Mouse (Mus musculus) midbrain, embryonic 13.5 days (tissue): ENCODE results near the gene Rad51b. TPM values are rescaled to one million over a fixed set of nuclear protein-coding genes. Genes with fewer than 3 reads are reported as not detected.
A peak's percentile ranks its signal among the peaks of the same experiment; 100 is the strongest.

Source experiments
- ATAC-seq: fragments of 200-750 bp; cut with Nextera tagmentation; 2 replicates; pipeline ENCODE4 v1.8.0; 2017; ENCODE audit warnings: mild to moderate bottlenecking, moderate TSS enrichment, moderate library complexity
- H3K27ac ChIP-seq: fragments of 300-500 bp; sonication (generic); 2 replicates; pipeline ENCODE4 v1.5.1; 2015; ENCODE audit warnings: inconsistent platforms, mild to moderate bottlenecking, moderate library complexity
- H3K27me3 ChIP-seq: fragments of 300-500 bp; sonication (generic); 2 replicates; pipeline ENCODE4 v1.6.1; 2015; ENCODE audit warnings: mild to moderate bottlenecking, inconsistent platforms
- H3K36me3 ChIP-seq: fragments of 300-500 bp; sonication (generic); 2 replicates; pipeline ENCODE4 v1.6.1; 2015; ENCODE audit warnings: mild to moderate bottlenecking, inconsistent platforms
- H3K4me1 ChIP-seq: fragments of 300-500 bp; sonication (generic); replicated peaks from 2 replicates; pipeline ENCODE4 v1.6.1; 2015; ENCODE audit warnings: inconsistent platforms
- H3K4me2 ChIP-seq: fragments of 300-500 bp; sonication (generic); replicated peaks from 2 replicates; pipeline ENCODE4 v1.6.1; 2015; ENCODE audit warnings: moderate library complexity, mild to moderate bottlenecking, inconsistent platforms
- H3K4me3 ChIP-seq: fragments of 300-500 bp; sonication (generic); replicated peaks from 2 replicates; pipeline ENCODE4 v1.5.1; 2015; ENCODE audit warnings: mild to moderate bottlenecking, inconsistent platforms
- H3K9ac ChIP-seq: fragments of 300-500 bp; sonication (generic); replicated peaks from 2 replicates; pipeline ENCODE4 v1.6.1; 2015; ENCODE audit warnings: mild to moderate bottlenecking, inconsistent platforms
- H3K9me3 ChIP-seq: fragments of 300-500 bp; sonication (generic); 2 replicates; pipeline ENCODE4 v1.6.1; 2016; ENCODE audit warnings: mild to moderate bottlenecking, inconsistent platforms
- WGBS: fragments of 180-500 bp; shearing (Covaris S2); methylation state at CpG from one replicate; pipeline ENCODE4 v1.1.7; 2015; 5-methylcytosine and 5-hydroxymethylcytosine counted together
- polyA plus RNA-seq: library from polyadenylated mRNA; unstranded; fragments of >200 nt; fragmentation: Nextera tagmentation; extraction: Ambion mirVana; gene quantifications from 2 replicates; pipeline ENCODE4 v1.2.1, GENCODE M21; 2015

Gene Rad51b
- 3.2 and 3.3 TPM in 2 replicates for polyA plus RNA-seq

GRCm38 (mm10) chr12:79297121-79297576, at the start of gene Rad51b:
TSS of gene Rad51b (plus strand) at chr12:79297282.
- WGBS, result under 1% methylated on average over 21 of the region's 21 CpGs
- Histone ChIP-seq H3K4me3 (peak within 1 kb of the TSS; percentile 55), H3K27me3 (no peaks in the 10 kb centered on the region), H3K36me3 (no peaks in the 10 kb centered on the region), H3K4me2 (peak within 1 kb of the TSS; percentile 61), H3K9ac (peak within 1 kb of the TSS; percentile 52), H3K27ac (peak within 1 kb of the TSS; percentile 67), H3K9me3 (no peaks in the 10 kb centered on the region), H3K4me1 (peaks cover 25% of the 10 kb centered on the region)
- peak; percentile 78 for ATAC-seq

- Histone ChIP-seq H3K4me3 (no peak overlapping the region), H3K36me3 (peaks cover 98% of the 10 kb centered on the region), H3K4me2 (no peak overlapping the region), H3K4me1 (no peaks in the 10 kb centered on the region), H3K27me3 (no peaks in the 10 kb centered on the region), H3K27ac (no peak overlapping the region), H3K9me3 (no peaks in the 10 kb centered on the region), H3K9ac (no peak overlapping the region)
- WGBS, result 94% methylated on average over 3 of the region's 3 CpGs
- no peak for ATAC-seq
Observed at GRCm38 (mm10) chr12:79248110-79248509, 49.0 kb upstream of the Rad51b start.

GRCm38 (mm10) chr12:79253294-79254053, 43.6 kb upstream of the Rad51b start:
- H3K36me3 ChIP-seq, result peaks cover 92% of the 10 kb centered on the region

DNA sequence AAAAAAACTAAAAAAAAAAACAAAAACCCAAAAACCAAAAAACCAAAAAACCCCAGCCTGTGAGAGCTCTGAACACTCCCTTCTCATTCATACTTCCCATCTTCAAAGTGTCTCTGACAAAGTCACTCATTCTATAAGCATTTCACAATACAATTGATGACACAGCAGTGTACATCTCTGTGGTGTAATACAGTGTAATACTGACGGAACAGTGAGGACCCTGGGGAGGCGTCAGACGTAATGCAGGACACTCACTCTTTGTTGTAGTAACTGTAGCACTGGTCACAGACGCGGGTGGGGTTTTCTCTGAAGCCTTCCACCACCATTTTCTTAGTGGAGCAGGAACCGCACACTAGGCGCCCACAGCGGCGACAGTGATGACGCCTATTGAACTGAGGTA, 42.1 kb upstream of the Rad51b start:
- Histone ChIP-seq H3K27ac (no peak overlapping the region), H3K36me3 (peaks cover 86% of the 10 kb centered on the region)

More at GRCm38 (mm10) chr12:79253294-79254053, 43.6 kb upstream of the Rad51b start:
- H3K27ac ChIP-seq, result no peak overlapping the region
- no peak for ATAC-seq
- H3K4me3 ChIP-seq, result no peak overlapping the region
- H3K4me1 ChIP-seq, result no peaks in the 10 kb centered on the region
- no peaks in the 10 kb centered on the region for H3K27me3 ChIP-seq
- no peaks in the 10 kb centered on the region for H3K9me3 ChIP-seq
- no peak overlapping the region for H3K9ac ChIP-seq
- WGBS, result 92% methylated on average over 9 of the region's 9 CpGs
- no peak overlapping the region for H3K4me2 ChIP-seq

GRCm38 (mm10) chr12:79260154-79260553, 36.9 kb upstream of the Rad51b start:
- 97% methylated on average over 2 of the region's 2 CpGs for WGBS
- ATAC-seq, result no peak
- H3K9me3 ChIP-seq, result no peaks in the 10 kb centered on the region

More for the DNA sequence above, 42.1 kb upstream of the Rad51b start:
- H3K4me2 ChIP-seq, result no peak overlapping the region
- H3K4me3 ChIP-seq, result no peak overlapping the region
- no peaks in the 10 kb centered on the region for H3K4me1 ChIP-seq
- no peaks in the 10 kb centered on the region for H3K9me3 ChIP-seq
- no peak overlapping the region for H3K9ac ChIP-seq
- no peak for ATAC-seq
- whole genome bisulfite sequencing, result 95% methylated on average over 10 of the region's 10 CpGs
- H3K27me3 ChIP-seq, result no peaks in the 10 kb centered on the region

DNA sequence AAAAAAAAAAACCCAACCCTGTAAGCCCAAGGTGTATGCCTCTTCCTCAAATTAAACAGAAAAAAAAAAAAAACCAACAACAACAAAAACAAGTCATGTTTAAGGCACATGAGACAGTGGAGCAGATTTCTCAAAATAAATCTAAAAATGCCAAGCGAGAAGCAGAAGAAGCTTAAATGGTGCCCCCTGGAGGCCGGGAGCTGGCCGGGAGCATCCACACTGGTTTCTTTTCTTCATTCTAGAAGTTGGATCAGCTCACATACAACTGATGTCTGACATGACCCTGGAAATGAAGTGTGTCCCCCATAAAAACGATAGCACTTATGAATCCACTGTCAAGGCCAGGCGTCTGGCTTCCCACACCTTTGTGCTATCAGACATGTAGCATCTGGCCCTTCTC, 36.0 kb upstream of the Rad51b start:
- Histone ChIP-seq H3K4me3 (no peak overlapping the region), H3K9me3 (no peaks in the 10 kb centered on the region), H3K4me1 (no peaks in the 10 kb centered on the region), H3K9ac (no peak overlapping the region), H3K4me2 (no peak overlapping the region), H3K27me3 (no peaks in the 10 kb centered on the region), H3K36me3 (peaks cover 77% of the 10 kb centered on the region), H3K27ac (no peak overlapping the region)
- WGBS, result 62% methylated on average over 5 of the region's 5 CpGs
- no peak for ATAC-seq

More at GRCm38 (mm10) chr12:79260154-79260553, 36.9 kb upstream of the Rad51b start:
- Histone ChIP-seq H3K4me2 (no peak overlapping the region), H3K4me1 (no peaks in the 10 kb centered on the region), H3K36me3 (peaks cover 73% of the 10 kb centered on the region), H3K27ac (no peak overlapping the region), H3K27me3 (no peaks in the 10 kb centered on the region), H3K4me3 (no peak overlapping the region), H3K9ac (no peak overlapping the region)

- no peak overlapping the region for H3K4me2 ChIP-seq
- H3K4me3 ChIP-seq, result no peak overlapping the region
- H3K4me1 ChIP-seq, result no peaks in the 10 kb centered on the region
- H3K27me3 ChIP-seq, result no peaks in the 10 kb centered on the region
- peaks cover 97% of the 10 kb centered on the region for H3K36me3 ChIP-seq
- H3K9me3 ChIP-seq, result no peaks in the 10 kb centered on the region
- ATAC-seq, result no peak
- H3K9ac ChIP-seq, result no peak overlapping the region
- H3K27ac ChIP-seq, result no peak overlapping the region
- 97% methylated on average over 4 of the region's 4 CpGs for WGBS
Observed at GRCm38 (mm10) chr12:79272604-79273003, 24.5 kb upstream of the Rad51b start.

- Histone ChIP-seq H3K27ac (no peak overlapping the region), H3K27me3 (no peaks in the 10 kb centered on the region), H3K4me1 (no peaks in the 10 kb centered on the region), H3K36me3 (peaks cover 98% of the 10 kb centered on the region), H3K4me3 (no peak overlapping the region), H3K4me2 (no peak overlapping the region), H3K9me3 (no peaks in the 10 kb centered on the region), H3K9ac (no peak overlapping the region)
- 92% methylated on average over 13 of the region's 13 CpGs for WGBS
- ATAC-seq, result no peak
Observed at GRCm38 (mm10) chr12:79279513-79280115, 17.5 kb upstream of the Rad51b start.

- peaks cover 96% of the 10 kb centered on the region for H3K36me3 ChIP-seq
- no peaks in the 10 kb centered on the region for H3K9me3 ChIP-seq
- no peak overlapping the region for H3K9ac ChIP-seq
- H3K4me1 ChIP-seq, result no peaks in the 10 kb centered on the region
- no peak for ATAC-seq
- no peak overlapping the region for H3K4me2 ChIP-seq
- H3K27ac ChIP-seq, result no peak overlapping the region
- 89% methylated on average over 8 of the region's 8 CpGs for WGBS
- H3K4me3 ChIP-seq, result no peak overlapping the region
- no peaks in the 10 kb centered on the region for H3K27me3 ChIP-seq
Observed at GRCm38 (mm10) chr12:79282595-79282994, 14.5 kb upstream of the Rad51b start.

DNA sequence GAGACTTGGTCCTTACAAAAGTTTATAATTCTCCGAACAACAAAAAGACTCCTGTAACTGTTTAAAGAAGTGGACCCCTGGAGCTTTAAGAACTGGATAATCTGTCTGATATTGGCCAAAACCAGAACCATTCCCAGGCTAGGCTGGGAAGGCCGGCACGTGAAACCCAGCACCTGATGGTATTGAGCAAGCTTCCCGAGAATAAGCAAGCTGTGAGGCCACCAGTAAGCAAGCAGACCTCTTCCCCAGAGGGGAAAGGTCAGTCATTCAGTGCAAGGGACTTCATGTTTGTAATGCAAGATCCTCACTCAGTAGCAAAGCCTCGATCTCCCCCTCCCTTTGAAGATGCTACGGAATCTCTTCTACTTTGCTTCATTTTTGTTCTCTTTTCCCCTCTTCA, 4.2 kb upstream of the Rad51b start:
- ATAC-seq, result no peak
- 83% methylated on average over 6 of the region's 6 CpGs for WGBS
- no peak overlapping the region for H3K9ac ChIP-seq
- peaks cover 25% of the 10 kb centered on the region for H3K36me3 ChIP-seq
- H3K27ac ChIP-seq, result no peak overlapping the region
- H3K4me2 ChIP-seq, result no peak overlapping the region
- peaks cover 23% of the 10 kb centered on the region for H3K4me1 ChIP-seq
- H3K9me3 ChIP-seq, result no peaks in the 10 kb centered on the region
- H3K4me3 ChIP-seq, result no peak overlapping the region
- no peaks in the 10 kb centered on the region for H3K27me3 ChIP-seq

DNA sequence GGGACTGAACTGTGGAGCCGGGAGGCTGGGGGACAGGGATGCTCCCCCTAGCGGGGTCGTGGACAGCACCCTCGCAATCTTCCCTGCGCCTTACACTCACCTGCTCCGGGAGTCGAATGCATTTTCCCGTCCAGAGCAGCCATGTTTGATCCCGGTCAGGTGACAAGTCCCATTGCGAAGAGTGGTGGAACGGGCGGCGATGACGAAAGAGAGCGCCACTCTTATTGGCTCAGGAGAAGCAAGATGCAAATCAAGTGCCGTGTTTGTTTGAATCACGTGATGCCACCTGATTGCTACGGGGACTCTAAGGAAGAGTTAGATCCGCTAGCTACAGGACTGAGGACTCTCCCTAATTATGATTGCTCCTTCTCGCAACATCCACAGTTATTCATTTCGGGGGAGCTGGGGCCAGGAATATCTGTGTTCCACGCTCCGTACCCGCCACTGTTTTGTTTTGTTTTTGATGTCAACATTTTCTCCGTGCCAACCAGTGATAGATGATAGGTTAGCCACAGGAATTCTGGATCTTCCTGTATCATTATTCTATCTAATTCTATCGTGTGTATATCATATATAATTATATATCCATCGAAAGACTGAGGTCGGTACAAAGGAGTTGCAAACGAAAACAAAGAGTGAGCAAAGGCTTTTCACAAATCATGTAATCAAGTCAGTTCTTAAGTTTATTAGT, 811 bp upstream of the Rad51b start, which contains the start of gene Zfyve26:
Gene Zfyve26, minus strand, starts transcription at position 179 of the 691 bp plus-strand sequence.
- ATAC-seq, result peak; percentile 98
- H3K4me1 ChIP-seq, result peaks cover 25% of the 10 kb centered on the region

More for the DNA sequence above, 811 bp upstream of the Rad51b start, which contains the start of gene Zfyve26:
- Histone ChIP-seq H3K4me2 (peak within 1 kb of the TSS; percentile 61), H3K27ac (peak within 1 kb of the TSS; percentile 67), H3K9ac (peak within 1 kb of the TSS; percentile 51), H3K36me3 (peaks cover 4% of the 10 kb centered on the region), H3K27me3 (no peaks in the 10 kb centered on the region), H3K9me3 (no peaks in the 10 kb centered on the region), H3K4me3 (peak within 1 kb of the TSS; percentile 55)
- WGBS, result under 1% methylated on average over 29 of the region's 29 CpGs
